Mouse (Mus musculus): ENCODE measurements around the gene Paf1.
"Not testable (repeated sequence)": the region's sequence is repeated elsewhere in the genome, so short reads cannot be mapped to it uniquely, and the experiment has no call there.

Gene Paf1

DNA sequence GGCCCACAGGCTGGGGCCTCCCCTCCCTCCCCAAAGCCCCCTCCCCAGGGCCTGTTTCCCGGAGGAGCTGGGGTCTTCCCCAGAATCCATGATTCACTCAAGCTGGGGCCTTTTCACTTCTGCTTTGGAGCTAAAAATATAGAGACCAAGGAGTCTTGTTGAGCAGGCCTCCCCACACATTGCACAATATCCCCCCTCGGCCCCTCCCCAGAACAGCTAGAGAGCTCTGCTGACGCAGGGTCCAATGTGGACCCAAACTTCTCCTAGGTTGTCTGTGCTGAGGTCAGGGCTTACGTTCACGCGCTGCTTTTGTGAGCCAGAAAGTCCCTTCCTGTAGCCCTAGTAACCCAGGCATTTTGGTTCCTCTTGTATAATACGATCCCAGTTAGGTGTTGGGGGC is 6.7 kb upstream of the Paf1 start:
- no peak for DNase-seq

DNA sequence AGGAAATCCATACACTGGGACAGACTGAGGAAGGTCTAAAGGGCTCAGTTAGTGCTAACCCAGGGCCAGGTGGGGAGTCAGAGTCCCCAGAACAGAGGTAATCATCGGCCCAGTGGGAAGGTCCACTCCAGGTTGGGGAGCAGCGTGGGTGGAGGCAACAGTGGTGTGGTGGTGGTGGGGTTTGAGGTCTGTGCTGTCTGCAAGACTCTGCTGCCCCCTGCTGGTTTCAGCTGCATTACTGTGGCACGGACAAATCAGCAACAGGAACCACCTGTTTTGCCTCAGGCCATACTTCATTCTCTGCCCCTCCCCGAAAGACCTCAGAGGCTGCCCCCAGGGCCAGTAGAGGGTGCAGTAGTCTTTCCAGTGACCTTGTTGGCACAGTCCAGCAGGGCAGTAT is 6.3 kb upstream of the Paf1 start:
- peak; percentile 94 for DNase-seq

DNA sequence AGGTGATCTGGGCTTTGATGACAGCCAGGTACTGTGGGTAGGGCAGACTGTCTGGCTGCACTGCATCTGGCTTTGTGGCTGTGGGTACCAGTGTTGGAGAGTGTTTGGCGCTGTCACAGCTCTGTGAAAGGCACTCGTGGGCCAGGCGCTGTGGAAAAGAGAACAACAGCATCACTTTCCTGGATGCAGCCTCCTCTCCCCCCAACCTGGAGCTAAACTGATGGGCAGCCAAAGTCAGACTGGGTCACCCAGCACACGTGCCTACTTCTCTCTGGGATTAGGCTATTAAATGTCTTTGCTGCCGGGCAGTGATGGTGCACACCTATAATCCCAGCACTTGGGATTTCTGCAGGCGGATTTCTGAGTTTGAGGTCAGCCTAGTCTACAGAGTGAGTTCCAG is 5.9 kb upstream of the Paf1 start:
- not testable (repeated sequence) for DNase-seq

GRCm38 (mm10) chr7:28387384-28387783 is 5.4 kb upstream of the Paf1 start:
- not testable (repeated sequence) for DNase-seq

DNA sequence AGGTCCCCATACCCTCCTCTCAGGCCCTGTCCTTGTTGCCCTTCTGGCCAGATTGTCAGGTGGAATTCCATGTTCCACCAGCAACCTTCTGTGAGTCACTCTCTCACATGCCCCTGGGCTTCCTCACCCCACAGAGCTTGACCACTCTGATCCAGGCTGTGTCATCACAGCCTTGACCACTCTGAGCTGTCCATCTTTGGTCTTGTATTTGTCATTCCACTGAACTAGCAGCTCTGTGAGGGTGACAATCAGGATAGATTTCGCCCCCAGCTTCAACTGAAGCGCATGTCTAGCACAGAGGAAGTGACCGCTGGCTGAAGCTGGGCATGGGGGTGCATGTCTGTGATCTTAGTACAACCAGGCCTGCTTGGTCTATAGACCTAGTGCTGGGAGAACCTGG is 2.4 kb upstream of the Paf1 start:
- no peak for DNase-seq

DNA sequence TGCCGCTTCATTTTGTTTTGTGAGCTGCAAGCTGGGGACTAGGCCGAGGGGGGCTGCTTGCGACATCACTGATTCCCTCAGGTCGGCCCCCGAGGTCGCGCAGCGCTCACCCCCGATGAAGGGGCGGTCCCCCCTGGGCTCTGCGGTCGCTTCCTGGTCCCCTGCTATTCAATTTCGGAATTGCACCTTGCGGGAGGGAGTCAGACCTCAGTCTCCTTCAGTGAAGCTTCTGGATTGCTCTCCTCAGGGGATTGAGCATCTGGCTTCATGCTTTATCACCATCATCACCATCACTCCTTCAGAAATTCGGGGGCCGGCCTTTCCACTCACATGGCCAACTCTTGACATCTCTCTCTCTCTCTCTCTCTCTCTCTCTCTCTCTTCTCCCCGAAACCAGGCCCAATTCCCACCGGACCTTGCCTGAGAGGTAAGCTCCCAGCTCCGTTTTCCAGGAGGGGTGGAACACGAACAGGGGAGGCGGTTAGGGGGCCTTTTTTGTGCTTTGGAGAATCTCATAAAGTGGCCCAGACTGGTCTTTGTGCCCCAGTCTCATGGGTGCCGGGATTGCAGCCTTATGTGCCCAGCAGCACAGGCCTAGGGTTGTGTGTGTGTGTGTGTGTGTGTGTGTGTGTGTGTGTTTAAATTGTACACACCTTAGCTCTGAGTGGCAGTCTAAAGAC is 661 bp downstream of the Paf1 start:
- DNase-seq: peak; percentile 45

- DNase-seq: no peak
Observed at GRCm38 (mm10) chr7:28395425-28395824, 2.7 kb downstream of the Paf1 start.

DNA sequence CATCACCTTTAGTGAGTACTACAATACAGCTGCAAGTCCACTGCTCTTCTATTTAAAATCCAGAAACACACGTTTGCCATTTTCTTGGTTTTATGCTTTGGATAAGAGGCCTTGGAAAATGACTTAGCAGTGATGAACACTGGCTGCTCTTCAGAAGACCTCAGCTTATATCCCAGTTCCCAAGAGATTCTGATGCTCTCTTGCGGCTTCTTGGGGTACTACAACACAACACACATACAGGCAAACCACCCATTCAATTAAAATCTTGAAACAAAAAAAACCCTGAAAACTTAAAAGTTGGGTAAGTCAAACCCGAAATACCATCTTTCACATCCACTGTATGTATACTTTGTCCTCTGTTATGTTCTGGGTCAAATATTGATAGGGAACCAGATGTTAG is 5.2 kb downstream of the Paf1 start:
- DNase-seq: peak; percentile 30

GRCm38 (mm10) chr7:28398696-28399340 is 6.1 kb downstream of the Paf1 start:
- DNase-seq: no peak

DNA sequence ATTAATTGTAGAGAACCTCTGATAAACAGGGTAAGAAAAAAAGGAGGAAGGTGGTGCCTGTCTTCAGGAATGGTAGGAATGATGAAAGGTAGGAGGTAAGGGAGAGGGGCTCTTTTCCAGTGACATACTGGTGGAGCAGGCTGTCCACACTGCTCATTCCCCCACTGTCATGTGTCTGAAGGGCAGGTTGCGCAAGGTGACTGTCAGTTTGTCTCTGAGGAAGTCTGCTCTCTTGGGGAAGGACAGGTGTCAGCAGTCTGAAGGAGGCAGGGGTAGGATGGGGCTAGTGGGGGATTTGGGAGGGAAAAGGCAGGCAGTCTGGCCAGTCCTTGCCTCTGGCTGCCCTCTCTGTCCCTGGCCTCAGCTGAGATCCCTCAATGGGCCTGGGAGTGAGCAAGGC is 8.3 kb downstream of the Paf1 start:
- no peak for DNase-seq

DNA sequence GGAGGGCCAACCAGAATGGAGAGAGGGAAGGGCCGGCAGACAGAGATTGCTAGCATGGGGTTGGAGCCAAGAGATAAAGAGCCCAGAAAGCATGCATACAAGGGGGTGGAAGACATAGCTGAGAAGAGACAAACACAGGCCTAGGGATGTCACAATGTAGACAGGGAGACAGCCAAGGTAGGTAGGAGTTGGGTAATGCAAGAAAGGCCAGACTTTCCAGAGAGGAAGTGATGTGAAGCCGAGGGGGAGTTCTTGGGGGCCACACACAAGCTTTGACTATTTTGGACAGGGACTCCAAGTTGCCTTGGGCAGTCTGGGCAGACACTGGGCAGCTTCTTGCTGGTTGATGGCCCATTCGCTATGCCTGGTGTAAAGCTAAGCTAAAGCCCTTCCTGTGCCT is 9.2 kb downstream of the Paf1 start:
- DNase-seq: no peak

GRCm38 (mm10) chr7:28410841-28411475 is 18.2 kb downstream of the Paf1 start:
- DNase-seq: no peak

- peak; percentile 51 for DNase-seq
Observed at GRCm38 (mm10) chr7:28412826-28413225, 20.1 kb downstream of the Paf1 start.

- no peak for DNase-seq
Observed at GRCm38 (mm10) chr7:28417368-28417767, 24.6 kb downstream of the Paf1 start.

GRCm38 (mm10) chr7:28418096-28418670 is 25.4 kb downstream of the Paf1 start:
- DNase-seq: no peak

DNA sequence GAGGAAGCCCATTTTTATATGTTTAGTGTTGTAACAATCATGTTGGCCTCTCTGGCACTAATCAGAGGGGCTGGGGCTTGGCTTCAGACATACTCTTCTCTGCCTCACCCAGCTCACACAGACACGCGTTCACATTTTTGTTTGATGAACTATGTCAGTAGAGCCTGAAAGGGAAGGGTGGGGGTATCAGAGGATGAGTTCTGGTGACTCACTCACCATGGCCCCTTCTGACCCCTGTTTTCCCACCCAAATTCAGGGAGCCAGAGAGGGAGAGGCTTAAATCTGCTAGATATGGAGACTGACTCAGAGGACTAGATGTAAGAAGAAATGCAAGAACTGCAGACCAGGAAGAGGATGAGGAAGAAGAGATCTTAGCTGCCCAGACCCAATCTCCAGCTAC is 26.7 kb downstream of the Paf1 start:
- DNase-seq: no peak

- DNase-seq: no peak
Observed at GRCm38 (mm10) chr7:28423018-28423417, 30.3 kb downstream of the Paf1 start.

DNA sequence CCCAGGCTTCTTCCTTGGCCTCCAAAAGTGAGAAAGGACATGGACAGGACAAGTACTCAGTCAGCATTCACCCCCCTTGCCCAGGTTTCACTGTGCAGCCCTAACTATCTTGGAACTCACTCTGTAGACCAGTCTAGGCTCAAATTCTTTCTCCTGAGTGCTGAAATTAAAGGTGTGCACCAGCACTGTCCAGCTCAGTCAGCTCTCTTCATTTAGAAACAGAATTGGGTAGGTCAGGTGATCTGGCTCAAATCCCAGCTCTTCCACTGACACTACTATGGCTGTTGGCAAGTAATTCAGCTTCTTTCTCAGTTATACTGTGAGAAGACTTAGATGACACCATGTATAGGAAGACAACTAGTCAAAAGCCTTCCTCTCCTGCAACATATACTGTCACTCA is 35.0 kb downstream of the Paf1 start:
- DNase-seq: no peak

DNA sequence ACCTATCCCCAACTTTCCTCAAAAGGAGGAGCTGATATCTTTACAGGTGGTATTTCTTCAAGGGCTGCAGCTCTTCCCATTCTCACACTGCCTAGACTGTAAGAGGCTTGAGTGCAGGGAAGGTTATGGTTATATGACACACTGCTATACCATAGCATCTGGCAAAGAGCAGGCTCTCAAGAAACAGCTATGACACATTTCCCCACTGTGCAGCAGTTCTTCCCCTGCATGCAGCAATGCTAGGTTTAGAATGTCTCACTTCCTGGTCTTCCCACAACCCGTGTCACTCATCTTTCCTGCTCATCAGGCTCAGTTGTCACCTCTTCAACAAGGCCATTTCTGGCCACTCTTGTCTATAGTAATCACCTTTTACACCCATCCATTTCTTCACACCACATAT is 37.8 kb downstream of the Paf1 start:
- DNase-seq: no peak

- no peak for DNase-seq
Observed at GRCm38 (mm10) chr7:28432252-28432651, 39.5 kb downstream of the Paf1 start.

DNA sequence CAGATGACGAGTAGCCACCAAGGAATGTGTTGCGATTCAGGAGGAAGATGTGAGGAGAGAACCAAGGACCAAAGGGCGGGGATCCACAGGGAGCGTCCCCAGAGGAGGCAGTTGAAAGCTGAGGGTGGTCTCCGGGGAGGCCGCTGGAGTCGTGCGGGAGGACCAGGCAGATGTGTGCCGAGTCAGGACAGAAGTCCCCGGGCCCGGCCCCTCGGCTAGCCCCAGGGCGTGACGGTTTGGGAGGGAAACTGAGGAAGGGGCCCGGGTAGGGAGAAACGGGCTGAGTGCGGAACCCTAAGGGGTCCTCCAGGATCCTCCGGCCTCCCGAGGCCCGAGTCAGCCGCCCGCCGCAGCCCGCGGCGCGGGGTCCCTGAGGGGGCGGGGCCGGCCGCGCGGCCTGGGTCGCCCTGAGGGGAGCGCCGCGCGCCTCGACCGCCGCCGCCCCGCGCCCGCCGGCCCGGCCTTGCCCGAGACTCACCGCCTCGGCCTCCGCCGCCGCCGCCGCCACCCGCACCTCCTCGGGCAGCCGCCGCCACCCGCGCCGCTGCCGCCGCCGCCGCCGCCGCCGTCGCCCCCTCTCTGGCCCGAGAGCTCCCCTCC is 43.0 kb downstream of the Paf1 start:
- no peak for DNase-seq

GRCm38 (mm10) chr7:28436271-28436904 is 43.6 kb downstream of the Paf1 start:
- DNase-seq: peak; percentile 100

DNA sequence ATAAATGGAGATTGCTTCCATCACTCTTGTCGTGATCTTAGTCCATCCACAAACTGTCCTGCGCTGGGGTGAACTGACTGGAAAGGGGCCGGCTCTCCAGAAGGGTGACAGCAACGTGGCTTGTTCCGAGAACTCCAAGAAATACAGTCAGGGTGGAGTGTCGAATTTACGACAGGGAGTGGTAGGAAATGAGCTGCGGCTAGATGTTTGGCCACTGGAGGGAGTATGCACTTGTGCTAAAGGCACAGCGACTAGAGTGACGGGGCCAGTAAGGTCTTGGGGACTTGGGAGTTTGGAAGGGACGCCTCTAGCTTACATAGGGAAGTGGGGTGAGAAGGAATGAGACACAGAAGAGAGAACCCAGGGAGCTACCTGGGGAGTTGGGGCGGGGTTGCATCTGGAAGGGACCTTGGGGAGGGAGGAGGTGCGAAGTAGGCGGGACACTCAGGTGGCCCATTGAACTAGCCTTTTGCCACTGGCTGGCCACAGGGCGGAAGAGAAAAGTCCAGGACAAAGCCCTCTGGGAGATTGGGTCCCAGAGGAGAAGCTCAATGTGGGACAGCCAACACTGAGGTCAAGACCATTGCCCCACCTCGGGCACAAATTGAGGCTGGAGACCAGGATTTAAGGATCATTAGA is 44.3 kb downstream of the Paf1 start, which contains the start of gene Gmfg:
TSS of gene Gmfg (plus strand) at position 516 of the 639 bp plus-strand sequence.
- peak; percentile 91 for DNase-seq
